Mouse (Mus musculus): ENCODE measurements around the gene Nxpe5. TPM values are rescaled to one million over a fixed set of nuclear protein-coding genes. Genes with fewer than 3 reads are reported as not detected.

Gene Nxpe5
- polyA plus RNA-seq, 2 experiments = 0.09 to 0.23 TPM

DNA sequence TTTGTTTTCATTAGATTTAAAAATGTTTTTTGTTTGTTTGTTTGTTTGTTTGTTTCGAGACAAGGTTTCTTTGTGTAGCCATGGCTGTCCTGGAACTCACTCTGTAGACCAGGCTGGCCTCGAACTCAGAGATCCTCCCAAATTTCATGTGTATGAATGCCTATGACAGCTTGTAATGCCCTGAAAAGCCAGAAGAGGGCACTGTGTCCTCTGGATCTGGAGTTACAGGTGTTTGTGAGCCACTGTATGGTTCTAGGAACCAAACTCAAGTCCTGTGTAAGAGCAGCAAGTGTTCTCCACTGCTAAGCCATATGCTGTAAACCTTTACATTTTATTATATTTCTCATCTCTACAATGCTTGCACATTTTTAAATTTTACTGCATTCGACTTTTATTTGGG is 62.2 kb downstream of the Nxpe5 start:
- no peak for DNase-seq (ENCODE audit: low read depth in 3 of 3, low spot score in 3 of 3)
- Histone ChIP-seq H3K9ac (replicated peaks) (no peak overlapping the region), H3K27me3 (ENCODE audit: control insufficient read depth, insufficient read depth, low read length) (no peaks in the 10 kb centered on the region), H3K36me3 (replicated peaks; ENCODE audit: control insufficient read depth, insufficient read depth, low read depth) (no peaks in the 10 kb centered on the region), H3K9me3 (ENCODE audit: control insufficient read depth, low read length) (no peaks in the 10 kb centered on the region), H3K27ac (no peak overlapping the region), H3K4me1 (replicated peaks; ENCODE audit: control insufficient read depth in 2 of 2, insufficient read depth in 2 of 2, low read length in 1 of 2) (no peaks in the 10 kb centered on the region), H3K4me2 (ENCODE audit: low read depth) (no peak overlapping the region), H3K4me3 (ENCODE audit: insufficient read depth in 1 of 2, low read depth in 2 of 2, low read length in 2 of 2) (no peak overlapping the region)
- 53% methylated on average over 3 of the region's 3 CpGs for WGBS (ENCODE audit: insufficient replicate concordance)
- TF ChIP-seq EP300 (IDR thresholded peaks at IDR 0.05; ENCODE audit: low read depth) = no peak
- TF ChIP-seq CTCF (IDR thresholded peaks at IDR 0.05; ENCODE audit: low read depth) = peak; percentile 64
- no peak for ATAC-seq (ENCODE audit: insufficient read depth)

DNA sequence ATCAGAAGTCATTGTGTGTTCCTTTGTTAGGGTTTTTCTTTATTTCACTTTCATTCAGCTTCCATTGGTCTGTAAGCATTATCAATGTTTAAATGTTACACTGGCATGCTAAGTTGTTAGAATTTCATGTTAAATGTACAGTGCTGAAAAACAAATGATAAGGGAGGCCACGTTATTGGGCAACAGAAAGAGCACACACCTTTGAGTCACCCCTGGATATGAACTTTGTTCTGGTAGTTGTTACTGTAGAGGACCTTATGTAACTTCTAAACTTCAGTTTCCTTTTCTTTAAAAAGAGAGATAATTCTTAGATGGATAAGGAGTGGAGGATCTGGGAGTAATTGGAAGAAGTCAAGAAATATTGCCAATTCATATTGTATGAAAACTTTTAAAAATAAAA is 65.9 kb downstream of the Nxpe5 start:
- Histone ChIP-seq H3K27ac (no peak overlapping the region), H3K27me3 (ENCODE audit: control insufficient read depth, insufficient read depth, low read length) (no peaks in the 10 kb centered on the region), H3K4me1 (replicated peaks; ENCODE audit: control insufficient read depth in 2 of 2, insufficient read depth in 2 of 2, low read length in 1 of 2) (no peaks in the 10 kb centered on the region; a peak in 1 of 4 replicates), H3K9ac (replicated peaks) (no peak overlapping the region), H3K9me3 (ENCODE audit: control insufficient read depth, low read length) (no peaks in the 10 kb centered on the region), H3K36me3 (replicated peaks; ENCODE audit: control insufficient read depth, insufficient read depth, low read depth) (no peaks in the 10 kb centered on the region), H3K4me3 (ENCODE audit: insufficient read depth in 1 of 2, low read depth in 2 of 2, low read length in 2 of 2) (no peak overlapping the region), H3K4me2 (ENCODE audit: low read depth) (no peak overlapping the region)
- DNase-seq (ENCODE audit: low read depth in 3 of 3, low spot score in 3 of 3) = no peak
- 35% methylated on average over 1 of the region's 1 CpGs for WGBS (ENCODE audit: insufficient replicate concordance)
- no peak for TF ChIP-seq EP300 (IDR thresholded peaks at IDR 0.05; ENCODE audit: low read depth)
- TF ChIP-seq CTCF (IDR thresholded peaks at IDR 0.05; ENCODE audit: low read depth) = no peak
- ATAC-seq (ENCODE audit: insufficient read depth) = no peak

DNA sequence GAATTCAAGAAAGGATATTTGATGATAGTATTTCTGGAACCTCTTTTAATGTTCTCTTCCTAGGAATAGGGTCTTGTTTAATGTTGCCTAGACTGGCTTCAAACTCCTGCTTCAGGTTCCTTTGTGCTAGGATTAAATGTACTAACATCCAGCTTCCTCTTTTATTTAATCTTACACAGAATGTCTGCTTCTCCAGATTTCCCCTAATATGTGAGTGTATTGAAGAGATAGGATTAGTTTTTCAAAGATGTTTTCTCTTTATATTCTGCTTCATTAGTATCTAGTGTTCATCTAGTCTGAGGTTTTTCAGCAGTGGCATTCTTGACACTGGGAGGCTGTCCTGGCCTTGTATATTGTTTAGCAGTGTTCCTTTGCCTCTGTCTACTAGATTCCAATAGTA is 68.5 kb downstream of the Nxpe5 start:
- DNase-seq (ENCODE audit: low read depth in 3 of 3, low spot score in 3 of 3) (no peak), ATAC-seq (ENCODE audit: insufficient read depth) (no peak)
- H3K9me3 ChIP-seq (ENCODE audit: control insufficient read depth, low read length) = no peaks in the 10 kb centered on the region
- no peak overlapping the region for H3K9ac ChIP-seq (replicated peaks)
- no peak overlapping the region for H3K4me3 ChIP-seq (ENCODE audit: insufficient read depth in 1 of 2, low read depth in 2 of 2, low read length in 2 of 2)
- TF ChIP-seq CTCF (IDR thresholded peaks at IDR 0.05; ENCODE audit: low read depth) (no peak), EP300 (IDR thresholded peaks at IDR 0.05; ENCODE audit: low read depth) (no peak)
- no peak overlapping the region for H3K4me2 ChIP-seq (ENCODE audit: low read depth)
- no peaks in the 10 kb centered on the region; a peak in 1 of 4 replicates for H3K4me1 ChIP-seq (replicated peaks; ENCODE audit: control insufficient read depth in 2 of 2, insufficient read depth in 2 of 2, low read length in 1 of 2)
- H3K27me3 ChIP-seq (ENCODE audit: control insufficient read depth, insufficient read depth, low read length) = no peaks in the 10 kb centered on the region
- no peaks in the 10 kb centered on the region for H3K36me3 ChIP-seq (replicated peaks; ENCODE audit: control insufficient read depth, insufficient read depth, low read depth)
- H3K27ac ChIP-seq = no peak overlapping the region

DNA sequence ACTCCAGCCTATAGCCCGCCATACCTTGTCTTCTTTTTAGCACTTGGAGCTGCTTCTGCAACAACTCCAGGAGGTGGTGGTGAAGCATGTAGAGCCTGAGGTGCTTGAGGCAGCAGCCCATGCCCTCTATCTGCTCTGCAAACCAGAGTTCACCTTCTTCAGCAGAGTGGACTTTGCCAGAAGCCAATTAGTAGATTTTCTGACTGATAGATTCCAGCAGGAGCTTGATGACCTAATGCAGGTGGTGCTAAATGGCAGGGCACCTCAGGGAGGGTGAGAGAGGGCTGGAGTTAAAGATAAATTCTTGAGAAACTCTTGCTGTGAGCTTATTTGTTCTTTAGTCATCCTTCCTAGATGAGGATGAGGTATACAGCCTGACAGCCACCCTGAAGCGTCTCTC is 73.9 kb downstream of the Nxpe5 start:
- Histone ChIP-seq H3K36me3 (replicated peaks; ENCODE audit: control insufficient read depth, insufficient read depth, low read depth) (no peaks in the 10 kb centered on the region), H3K27me3 (ENCODE audit: control insufficient read depth, insufficient read depth, low read length) (no peaks in the 10 kb centered on the region), H3K9ac (replicated peaks) (no peak overlapping the region), H3K27ac (no peak overlapping the region), H3K9me3 (ENCODE audit: control insufficient read depth, low read length) (no peaks in the 10 kb centered on the region), H3K4me3 (ENCODE audit: insufficient read depth in 1 of 2, low read depth in 2 of 2, low read length in 2 of 2) (no peak overlapping the region), H3K4me2 (ENCODE audit: low read depth) (no peak overlapping the region), H3K4me1 (replicated peaks; ENCODE audit: control insufficient read depth in 2 of 2, insufficient read depth in 2 of 2, low read length in 1 of 2) (no peaks in the 10 kb centered on the region; a peak in 1 of 4 replicates)
- TF ChIP-seq EP300 (IDR thresholded peaks at IDR 0.05; ENCODE audit: low read depth) (no peak), CTCF (IDR thresholded peaks at IDR 0.05; ENCODE audit: low read depth) (no peak)
- ATAC-seq (ENCODE audit: insufficient read depth) = no peak
- DNase-seq (ENCODE audit: low read depth in 3 of 3, low spot score in 3 of 3) = no peak
- WGBS (ENCODE audit: insufficient replicate concordance) = 65% methylated on average over 2 of the region's 2 CpGs

Other genes starting within 250 kb of the Nxpe5 start
- 2.7 TPM in 2 replicates for gene Azgp1, start 244.4 kb upstream of the Nxpe5 start, polyA plus RNA-seq (2012; rRNA removed)
- gene Azgp1, start 244.4 kb upstream of the Nxpe5 start, polyA plus RNA-seq (2014; fragmentation: Nextera tagmentation; extraction: Ambion mirVana) = 3.3 and 4.7 TPM in 2 replicates
- not detected in 2 replicates for gene Smok3a, start 204.6 kb upstream of the Nxpe5 start, polyA plus RNA-seq (2012; rRNA removed)
- gene Smok3a, start 204.6 kb upstream of the Nxpe5 start, polyA plus RNA-seq (2014; fragmentation: Nextera tagmentation; extraction: Ambion mirVana) = not detected in 2 replicates
- gene Smok3b, start 204.5 kb upstream of the Nxpe5 start, polyA plus RNA-seq (2012; rRNA removed) = not detected in 2 replicates
- gene Smok3b, start 204.5 kb upstream of the Nxpe5 start, polyA plus RNA-seq (2014; fragmentation: Nextera tagmentation; extraction: Ambion mirVana) = not detected in 2 replicates
- gene Smok3c, start 172.7 kb upstream of the Nxpe5 start, polyA plus RNA-seq (2012; rRNA removed) = not detected in 2 replicates
- gene Smok3c, start 172.7 kb upstream of the Nxpe5 start, polyA plus RNA-seq (2014; fragmentation: Nextera tagmentation; extraction: Ambion mirVana) = not detected in 2 replicates
- gene Zkscan1, start 140.8 kb upstream of the Nxpe5 start, polyA plus RNA-seq (2012; rRNA removed) = 1.5 and 2.2 TPM in 2 replicates
- 4.7 and 4.9 TPM in 2 replicates for gene Zkscan1, start 140.8 kb upstream of the Nxpe5 start, polyA plus RNA-seq (2014; fragmentation: Nextera tagmentation; extraction: Ambion mirVana)
- gene Zscan21, start 109.0 kb upstream of the Nxpe5 start, polyA plus RNA-seq (2012; rRNA removed) = 5.3 and 7.7 TPM in 2 replicates
- 13.3 and 13.9 TPM in 2 replicates for gene Zscan21, start 109.0 kb upstream of the Nxpe5 start, polyA plus RNA-seq (2014; fragmentation: Nextera tagmentation; extraction: Ambion mirVana)
- 0.81 and 1.4 TPM in 2 replicates for gene Zfp113, start 70.2 kb upstream of the Nxpe5 start, polyA plus RNA-seq (2012; rRNA removed)
- 2.6 and 2.7 TPM in 2 replicates for gene Zfp113, start 70.2 kb upstream of the Nxpe5 start, polyA plus RNA-seq (2014; fragmentation: Nextera tagmentation; extraction: Ambion mirVana)
- 57.7 and 62.4 TPM in 2 replicates for gene Cops6, start 64.8 kb upstream of the Nxpe5 start, polyA plus RNA-seq (2012; rRNA removed)
- gene Cops6, start 64.8 kb upstream of the Nxpe5 start, polyA plus RNA-seq (2014; fragmentation: Nextera tagmentation; extraction: Ambion mirVana) = 123 and 128 TPM in 2 replicates
- 10.3 and 10.8 TPM in 2 replicates for gene Ap4m1, start 53.9 kb upstream of the Nxpe5 start, polyA plus RNA-seq (2012; rRNA removed)
- 3.9 and 4.6 TPM in 2 replicates for gene Ap4m1, start 53.9 kb upstream of the Nxpe5 start, polyA plus RNA-seq (2014; fragmentation: Nextera tagmentation; extraction: Ambion mirVana)
- 96.1 and 116 TPM in 2 replicates for gene Mcm7, start 53.5 kb upstream of the Nxpe5 start, polyA plus RNA-seq (2012; rRNA removed)
- gene Mcm7, start 53.5 kb upstream of the Nxpe5 start, polyA plus RNA-seq (2014; fragmentation: Nextera tagmentation; extraction: Ambion mirVana) = 182 and 200 TPM in 2 replicates
- gene Taf6, start 38.4 kb upstream of the Nxpe5 start, polyA plus RNA-seq (2012; rRNA removed) = 32.8 and 34.7 TPM in 2 replicates
- gene Taf6, start 38.4 kb upstream of the Nxpe5 start, polyA plus RNA-seq (2014; fragmentation: Nextera tagmentation; extraction: Ambion mirVana) = 33.2 and 37.9 TPM in 2 replicates
- 6.3 and 9.5 TPM in 2 replicates for gene Cnpy4, start 38.4 kb upstream of the Nxpe5 start, polyA plus RNA-seq (2012; rRNA removed)
- gene Cnpy4, start 38.4 kb upstream of the Nxpe5 start, polyA plus RNA-seq (2014; fragmentation: Nextera tagmentation; extraction: Ambion mirVana) = 12.6 and 12.8 TPM in 2 replicates
- 1.8 and 2.2 TPM in 2 replicates for gene Mblac1, start 31.6 kb upstream of the Nxpe5 start, polyA plus RNA-seq (2012; rRNA removed)
- gene Mblac1, start 31.6 kb upstream of the Nxpe5 start, polyA plus RNA-seq (2014; fragmentation: Nextera tagmentation; extraction: Ambion mirVana) = 2.2 and 2.9 TPM in 2 replicates
- 26.2 and 36.3 TPM in 2 replicates for gene Lamtor4, start 29.6 kb downstream of the Nxpe5 start, polyA plus RNA-seq (2012; rRNA removed)
- gene Lamtor4, start 29.6 kb downstream of the Nxpe5 start, polyA plus RNA-seq (2014; fragmentation: Nextera tagmentation; extraction: Ambion mirVana) = 35.5 and 35.6 TPM in 2 replicates
- 22.4 and 27.6 TPM in 2 replicates for gene BC037034, start 38.1 kb downstream of the Nxpe5 start, polyA plus RNA-seq (2012; rRNA removed)
- 1.9 and 2.5 TPM in 2 replicates for gene BC037034, start 38.1 kb downstream of the Nxpe5 start, polyA plus RNA-seq (2014; fragmentation: Nextera tagmentation; extraction: Ambion mirVana)
- 0.01 TPM in 1 of 2 replicates, not detected in the other for gene Gal3st4, start 46.9 kb downstream of the Nxpe5 start, polyA plus RNA-seq (2012; rRNA removed)
- gene Gal3st4, start 46.9 kb downstream of the Nxpe5 start, polyA plus RNA-seq (2014; fragmentation: Nextera tagmentation; extraction: Ambion mirVana) = 0.14 and 0.18 TPM in 2 replicates
- not detected in 2 replicates for gene Gm43720, start 54.1 kb downstream of the Nxpe5 start, polyA plus RNA-seq (2012; rRNA removed)
- 0.01 and 0.04 TPM in 2 replicates for gene Gm43720, start 54.1 kb downstream of the Nxpe5 start, polyA plus RNA-seq (2014; fragmentation: Nextera tagmentation; extraction: Ambion mirVana)
- gene Gpc2, start 54.1 kb downstream of the Nxpe5 start, polyA plus RNA-seq (2012; rRNA removed) = 1.7 and 2.5 TPM in 2 replicates
- gene Gpc2, start 54.1 kb downstream of the Nxpe5 start, polyA plus RNA-seq (2014; fragmentation: Nextera tagmentation; extraction: Ambion mirVana) = not detected in 2 replicates
- gene Stag3, start 54.3 kb downstream of the Nxpe5 start, polyA plus RNA-seq (2012; rRNA removed) = 2.7 and 3.1 TPM in 2 replicates
- 1.8 and 1.9 TPM in 2 replicates for gene Stag3, start 54.3 kb downstream of the Nxpe5 start, polyA plus RNA-seq (2014; fragmentation: Nextera tagmentation; extraction: Ambion mirVana)
- 0.33 and 0.49 TPM in 2 replicates for gene Pvrig, start 116.1 kb downstream of the Nxpe5 start, polyA plus RNA-seq (2012; rRNA removed)
- gene Pvrig, start 116.1 kb downstream of the Nxpe5 start, polyA plus RNA-seq (2014; fragmentation: Nextera tagmentation; extraction: Ambion mirVana) = 0.34 and 0.36 TPM in 2 replicates
- gene Zfp157, start 215.6 kb downstream of the Nxpe5 start, polyA plus RNA-seq (2012; rRNA removed) = 1.3 and 1.9 TPM in 2 replicates
- gene Zfp157, start 215.6 kb downstream of the Nxpe5 start, polyA plus RNA-seq (2014; fragmentation: Nextera tagmentation; extraction: Ambion mirVana) = 2.5 and 4.6 TPM in 2 replicates

Measured in liver, embryonic 14.5 days (tissue).